24 mouse cellular contexts compared by ENCODE assay signal in the genomic region with DNA sequence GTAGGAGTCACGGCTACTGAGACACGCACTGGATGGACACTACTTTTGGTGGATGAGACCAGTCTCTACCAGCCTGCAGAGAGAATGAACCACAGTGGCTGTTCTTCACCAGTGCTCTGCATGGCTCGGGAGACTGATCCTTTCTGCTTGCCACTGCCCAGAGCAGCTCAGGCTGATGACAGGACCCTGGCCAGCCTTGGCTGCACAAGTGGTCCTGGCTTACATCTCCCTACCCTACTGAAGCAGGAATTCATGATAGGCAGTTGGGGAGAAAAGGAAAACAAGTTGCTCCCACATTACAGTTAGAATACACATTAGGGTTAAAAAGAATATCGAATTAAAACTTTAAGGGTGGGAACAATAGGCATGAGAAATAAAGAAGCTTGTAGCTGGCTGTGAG. TPM values are rescaled to one million over a fixed set of nuclear protein-coding genes. Genes with fewer than 3 reads are reported as not detected.
DNase-seq lines count a peak whose midpoint lies in the region; ATAC-seq and TF ChIP-seq lines count a peak whose summit lies in the region.
"Had no signal": no experiment of that assay in that cellular context is flagged by ENCODE, and none has a peak within 500 bp of the region (broad histone marks: within the 10 kb centered on the region; RNA-seq: fewer than 3 reads in every experiment).

No protein-coding gene starts in this region.

- peaks cover 34% of the 10 kb centered on the region for H3K4me1 ChIP-seq in heart, embryonic 10.5 days
- H3K4me1 ChIP-seq in heart, embryonic 13.5 days: peaks cover 59% of the 10 kb centered on the region
- peaks cover 45% of the 10 kb centered on the region for H3K4me1 ChIP-seq in heart, postnatal 0 days (ENCODE audit: control insufficient read depth, insufficient read depth)
- peaks cover 4% of the 10 kb centered on the region; the same call in 1 of the 2 replicates for H3K4me1 ChIP-seq in kidney, adult 2 months (ENCODE audit: control insufficient read depth, insufficient read depth, low read length)
- H3K4me1 ChIP-seq in liver, embryonic 11.5 days (replicated peaks; ENCODE audit: control insufficient read depth, insufficient read depth, low read length): peaks cover 12% of the 10 kb centered on the region; the same call in 1 of the 2 replicates
- H3K4me1 ChIP-seq in liver, postnatal 0 days (ENCODE audit: insufficient read depth): 0 out of 2 replicates have a peak, but pooled peaks cover 3% of the 10 kb centered on the region
- H3K4me1 ChIP-seq: hindbrain, embryonic 15.5 days had no signal

- no peak overlapping the region for H3K4me3 ChIP-seq in heart, embryonic 10.5 days
- H3K4me3 ChIP-seq in heart, embryonic 13.5 days: no peak overlapping the region
- no peak overlapping the region for H3K4me3 ChIP-seq in heart, postnatal 0 days (ENCODE audit: low read depth, low read length)
- H3K4me3 ChIP-seq in kidney, adult 2 months (ENCODE audit: insufficient read depth, low read depth, low read length): no peak overlapping the region
- H3K4me3 ChIP-seq in liver, embryonic 11.5 days (ENCODE audit: low read depth, low read length): no peak overlapping the region
- no peak overlapping the region for H3K4me3 ChIP-seq in liver, postnatal 0 days (ENCODE audit: low read depth, low read length)
- H3K4me3 ChIP-seq: embryonic facial prominence, embryonic 13.5 days; forebrain, embryonic 12.5 days; hindbrain, embryonic 15.5 days had no signal

- no peaks in the 10 kb centered on the region for H3K36me3 ChIP-seq in heart, embryonic 10.5 days
- H3K36me3 ChIP-seq in heart, embryonic 13.5 days: no peaks in the 10 kb centered on the region
- H3K36me3 ChIP-seq in heart, postnatal 0 days (replicated peaks; ENCODE audit: control insufficient read depth, insufficient read depth, low read length): no peaks in the 10 kb centered on the region
- H3K36me3 ChIP-seq in kidney, adult 2 months (ENCODE audit: control insufficient read depth, insufficient read depth, low read length): no peaks in the 10 kb centered on the region
- no peaks in the 10 kb centered on the region for H3K36me3 ChIP-seq in liver, embryonic 11.5 days (ENCODE audit: control insufficient read depth, insufficient read depth, low read length)
- H3K36me3 ChIP-seq in liver, postnatal 0 days (replicated peaks; ENCODE audit: insufficient read depth, low read length): no peaks in the 10 kb centered on the region
- H3K36me3 ChIP-seq: embryonic facial prominence, embryonic 13.5 days; forebrain, embryonic 12.5 days; hindbrain, embryonic 15.5 days had no signal

- no peak overlapping the region for H3K9ac ChIP-seq in heart, embryonic 13.5 days
- H3K9ac ChIP-seq in heart, postnatal 0 days (replicated peaks; ENCODE audit: low read depth, low read length): no peak overlapping the region
- no peak overlapping the region for H3K9ac ChIP-seq in liver, embryonic 11.5 days (ENCODE audit: low read depth, low read length)
- H3K9ac ChIP-seq in liver, postnatal 0 days (replicated peaks): no peak overlapping the region
- H3K9ac ChIP-seq: embryonic facial prominence, embryonic 13.5 days; forebrain, embryonic 12.5 days; hindbrain, embryonic 15.5 days had no signal

- no peak overlapping the region for H3K4me2 ChIP-seq in heart, embryonic 13.5 days
- no peak overlapping the region for H3K4me2 ChIP-seq in heart, postnatal 0 days (ENCODE audit: low read depth, low read length)
- no peak overlapping the region for H3K4me2 ChIP-seq in liver, embryonic 11.5 days
- no peak overlapping the region for H3K4me2 ChIP-seq in liver, postnatal 0 days (ENCODE audit: low read depth, low read length)
- H3K4me2 ChIP-seq: embryonic facial prominence, embryonic 13.5 days; forebrain, embryonic 12.5 days; hindbrain, embryonic 15.5 days had no signal

- ATAC-seq in heart, embryonic 13.5 days (ENCODE audit: extremely low read depth, insufficient number of reproducible peaks, low FRiP score, low TSS enrichment): no peak
- ATAC-seq in heart, postnatal 0 days (ENCODE audit: insufficient read depth, low read depth): peak; percentile 75
- ATAC-seq in liver, embryonic 11.5 days (replicated peaks; ENCODE audit: low FRiP score): no peak
- no peak for ATAC-seq in liver, postnatal 0 days
- ATAC-seq: CD4-positive, CD25-positive, alpha-beta regulatory T cell, adult 4 months; forebrain, embryonic 16.5 days; intestine, postnatal 0 days had no signal

- TF ChIP-seq POLR2A in kidney, adult 2 months (IDR thresholded peaks at IDR 0.05; ENCODE audit: low read depth, low read length): no peak

- peak; percentile 56 for TF ChIP-seq EP300 in heart, postnatal 0 days (IDR thresholded peaks at IDR 0.05; ENCODE audit: low read depth)
- TF ChIP-seq EP300 in liver, postnatal 0 days (IDR thresholded peaks at IDR 0.05; ENCODE audit: low read depth): no peak

- no peaks in the 10 kb centered on the region for H3K9me3 ChIP-seq in heart, embryonic 10.5 days
- H3K9me3 ChIP-seq in heart, embryonic 13.5 days: no peaks in the 10 kb centered on the region
- H3K9me3 ChIP-seq in heart, postnatal 0 days (replicated peaks; ENCODE audit: control insufficient read depth, low read length): no peaks in the 10 kb centered on the region
- no peaks in the 10 kb centered on the region for H3K9me3 ChIP-seq in liver, embryonic 11.5 days (ENCODE audit: control insufficient read depth, low read length)
- H3K9me3 ChIP-seq in liver, postnatal 0 days (ENCODE audit: low read length): no peaks in the 10 kb centered on the region
- H3K9me3 ChIP-seq: forebrain, embryonic 12.5 days; G1E; hindbrain, embryonic 15.5 days had no signal

- H3K27me3 ChIP-seq in heart, embryonic 10.5 days (ENCODE audit: insufficient read depth, poor library complexity, severe bottlenecking): no peaks in the 10 kb centered on the region
- no peaks in the 10 kb centered on the region for H3K27me3 ChIP-seq in heart, embryonic 13.5 days (replicated peaks)
- no peaks in the 10 kb centered on the region for H3K27me3 ChIP-seq in heart, postnatal 0 days (ENCODE audit: control insufficient read depth, insufficient read depth, low read length)
- no peaks in the 10 kb centered on the region for H3K27me3 ChIP-seq in kidney, adult 2 months (replicated peaks; ENCODE audit: control insufficient read depth, insufficient read depth, low read length)
- H3K27me3 ChIP-seq in liver, embryonic 11.5 days (replicated peaks; ENCODE audit: control insufficient read depth, insufficient read depth, low read length): no peaks in the 10 kb centered on the region
- no peaks in the 10 kb centered on the region for H3K27me3 ChIP-seq in liver, postnatal 0 days (ENCODE audit: insufficient read depth, low read length)
- H3K27me3 ChIP-seq: embryonic facial prominence, embryonic 13.5 days; forebrain, embryonic 12.5 days; hindbrain, embryonic 15.5 days had no signal

- peak; percentile 96 for DNase-seq in heart, adult 11 months
- no peak for DNase-seq in heart, embryonic 10.5 days (ENCODE audit: low spot score)
- peak; percentile 69 for DNase-seq in heart, postnatal 0 days (ENCODE audit: low spot score)
- DNase-seq in heart, postnatal 36 days: peak; percentile 29 to 35
- no peak for DNase-seq in kidney, adult 2 months
- DNase-seq in liver, embryonic 11.5 days (ENCODE audit: low spot score): no peak
- no peak for DNase-seq in liver, postnatal 0 days
- DNase-seq: adrenal gland, postnatal 14 days; B cell, adult 2 months; cerebellum, adult 18-20 months; cerebellum, adult 9-11 months; cerebellum, postnatal 36 days; gastrocnemius, postnatal 14 days; kidney, adult 9 months had no signal

- H3K27ac ChIP-seq in heart, embryonic 10.5 days: no peak overlapping the region
- peak overlapping the region; percentile 55 for H3K27ac ChIP-seq in heart, embryonic 13.5 days (replicated peaks)
- peak overlapping the region; percentile 87 for H3K27ac ChIP-seq in heart, postnatal 0 days (ENCODE audit: low read depth)
- H3K27ac ChIP-seq in kidney, adult 2 months (ENCODE audit: insufficient read depth, low read depth, low read length): no peak overlapping the region
- no peak overlapping the region for H3K27ac ChIP-seq in liver, embryonic 11.5 days (ENCODE audit: low read depth, low read length)
- no peak overlapping the region for H3K27ac ChIP-seq in liver, postnatal 0 days (ENCODE audit: low read depth)
- H3K27ac ChIP-seq: embryonic facial prominence, embryonic 13.5 days; forebrain, embryonic 12.5 days; hindbrain, embryonic 15.5 days had no signal

- WGBS in heart, embryonic 10.5 days: 74% methylated on average over 4 of the region's 4 CpGs
- 62% methylated on average over 4 of the region's 4 CpGs for WGBS in heart, embryonic 13.5 days
- 45% methylated on average over 4 of the region's 4 CpGs for WGBS in heart, postnatal 0 days
- 95% methylated on average over 4 of the region's 4 CpGs for WGBS in kidney, adult 2 months
- WGBS in liver, embryonic 11.5 days: 86% methylated on average over 4 of the region's 4 CpGs
- 80% methylated on average over 4 of the region's 4 CpGs for WGBS in liver, postnatal 0 days (ENCODE audit: insufficient replicate concordance)

- no peak for TF ChIP-seq CTCF in heart, postnatal 0 days (IDR thresholded peaks at IDR 0.05; ENCODE audit: low read depth)
- TF ChIP-seq CTCF in kidney, adult 2 months (conservative IDR thresholded peaks at IDR 0.05; ENCODE audit: insufficient read depth, insufficient read length, low read depth, low read length): no peak
- no peak for TF ChIP-seq CTCF in liver, postnatal 0 days (IDR thresholded peaks at IDR 0.05; ENCODE audit: low read depth)

- intact Hi-C loops in heart, postnatal 36 days (cut with DNase I): no loop called here

RNA-seq across cellular contexts. Expression of gene Ppp1r3g, which starts 39.0 kb away (rescaled TPM):
- 6.2 and 7.6 TPM in 2 replicates for polyA plus RNA-seq in heart, embryonic 10.5 days (2016; fragmentation: Nextera tagmentation; extraction: Ambion mirVana)
- 4.7 and 6.2 TPM in 2 replicates for polyA plus RNA-seq in heart, embryonic 13.5 days (2015; fragmentation: Nextera tagmentation; extraction: Ambion mirVana)
- total RNA-seq in heart, postnatal 0 days (2014; rRNA removed; ENCODE audit: low replicate concordance): 2.7 and 11.8 TPM in 2 replicates
- polyA plus RNA-seq in heart, postnatal 0 days (2015; fragmentation: Nextera tagmentation; extraction: Ambion mirVana): 2.5 TPM in 2 replicates
- under 1 TPM; 0.35 to 0.78 TPM for total RNA-seq in heart, postnatal 36 days (2021)
- 0.03 TPM in 1 of 2 replicates, not detected in the other for polyA plus RNA-seq in kidney, adult 2 months (2012; rRNA removed)
- polyA plus RNA-seq in liver, embryonic 11.5 days (2014; fragmentation: Nextera tagmentation; extraction: Ambion mirVana): 1.0 and 1.3 TPM in 2 replicates
- 2.2 and 4.3 TPM in 2 replicates for polyA plus RNA-seq in liver, postnatal 0 days (2015; fragmentation: Nextera tagmentation; extraction: Ambion mirVana)
- total RNA-seq: gastrocnemius, adult 18-20 months; gastrocnemius, postnatal 14 days had no signal
- polyA plus RNA-seq: CD4-positive, CD25-positive, alpha-beta regulatory T cell, adult 4 months; gonadal fat pad, adult 2 months had no signal

Comparison
In these comparisons a context has a peak if more than half of its experiments do, and no peak if none do; other contexts are left out.
1. DNase-seq: peak in heart, adult 11 months (single experiment), heart, postnatal 0 days (single experiment) and heart, postnatal 36 days (2 of 2); none in heart, embryonic 10.5 days (single experiment), kidney, adult 2 months (single experiment), liver, embryonic 11.5 days (single experiment) and liver, postnatal 0 days (single experiment).
2. H3K27ac ChIP-seq: peak in heart, embryonic 13.5 days (single experiment) and heart, postnatal 0 days (single experiment); none in heart, embryonic 10.5 days (single experiment), kidney, adult 2 months (single experiment), liver, embryonic 11.5 days (single experiment) and liver, postnatal 0 days (single experiment).